Mouse (Mus musculus) cerebellum, postnatal 10 days (tissue): ENCODE data around the gene Josd2.

ENCODE experiments used
- DNase-seq, 2 experiments: peaks; one replicate each; pipeline ENCODE4 v3.0.0; 2021; ENCODE audit warnings: mixed read lengths in 2 of 2

The Josd2 gene

GRCm38 (mm10) chr7:44501563-44502115 lies 33.9 kb downstream of the Josd2 start:
- DNase-seq, result peak; percentile 91 to 93

GRCm38 (mm10) chr7:44507491-44507890 lies 39.7 kb downstream of the Josd2 start:
- DNase-seq, result no peak

- no peak for DNase-seq
These were observed 51.6 kb downstream of the Josd2 start for GRCm38 (mm10) chr7:44519240-44519913.

GRCm38 (mm10) chr7:44520990-44521389 lies 53.2 kb downstream of the Josd2 start:
- no peak for DNase-seq
